Mouse (Mus musculus) forebrain, embryonic 13.5 days (tissue): ENCODE results near the gene Gucy2c. TPM values are rescaled to one million over a fixed set of nuclear protein-coding genes. Genes with fewer than 3 reads are reported as not detected.

ENCODE experiments used
- ATAC-seq: fragments of 200-750 bp; cut with Nextera tagmentation; 2 replicates; pipeline ENCODE4 v1.8.0; 2017
- H3K27ac ChIP-seq: fragments of 300-500 bp; sonication (generic); 2 replicates; pipeline ENCODE4 v1.5.1; 2015; ENCODE audit warnings: inconsistent platforms, mild to moderate bottlenecking, moderate library complexity
- H3K27me3 ChIP-seq: fragments of 300-500 bp; sonication (generic); 2 replicates; pipeline ENCODE4 v1.6.1; 2015; ENCODE audit warnings: mild to moderate bottlenecking, inconsistent platforms
- H3K36me3 ChIP-seq: fragments of 300-500 bp; sonication (generic); 2 replicates; pipeline ENCODE4 v1.6.1; 2015; ENCODE audit warnings: mild to moderate bottlenecking, inconsistent platforms; ENCODE audit not compliant: poor library complexity, severe bottlenecking
- H3K4me1 ChIP-seq: fragments of 300-500 bp; sonication (generic); 2 replicates; pipeline ENCODE4 v1.6.1; 2015; ENCODE audit warnings: inconsistent platforms
- H3K4me2 ChIP-seq: fragments of 300-500 bp; sonication (generic); 2 replicates; pipeline ENCODE4 v1.6.1; 2015; ENCODE audit warnings: inconsistent platforms, mild to moderate bottlenecking, moderate library complexity
- H3K4me3 ChIP-seq: fragments of 300-500 bp; sonication (generic); 2 replicates; pipeline ENCODE4 v1.5.1; 2015; ENCODE audit warnings: mild to moderate bottlenecking, inconsistent platforms
- H3K9ac ChIP-seq: fragments of 300-500 bp; sonication (generic); 2 replicates; pipeline ENCODE4 v1.6.1; 2015; ENCODE audit warnings: mild to moderate bottlenecking, inconsistent platforms
- H3K9me3 ChIP-seq: fragments of 300-500 bp; sonication (generic); replicated peaks from 2 replicates; pipeline ENCODE4 v1.6.1; 2016; ENCODE audit warnings: inconsistent platforms
- WGBS: fragments of 180-500 bp; shearing (Covaris S2); methylation state at CpG from one replicate; pipeline ENCODE4 v1.1.7; 2015; 5-methylcytosine and 5-hydroxymethylcytosine counted together
- microRNA-seq: library from miRNA; unstranded; fragments of <30 nt; microRNA quantifications from one replicate; pipeline ENCODE4, GENCODE M21; 2016
- polyA plus RNA-seq: library from polyadenylated mRNA; unstranded; fragments of >200 nt; fragmentation: Nextera tagmentation; extraction: Ambion mirVana; gene quantifications from 2 replicates; pipeline ENCODE4 v1.2.1, GENCODE M21; 2015

Gene Gucy2c
- polyA plus RNA-seq, 1 experiment from 2014 or later = 0.13 TPM

DNA sequence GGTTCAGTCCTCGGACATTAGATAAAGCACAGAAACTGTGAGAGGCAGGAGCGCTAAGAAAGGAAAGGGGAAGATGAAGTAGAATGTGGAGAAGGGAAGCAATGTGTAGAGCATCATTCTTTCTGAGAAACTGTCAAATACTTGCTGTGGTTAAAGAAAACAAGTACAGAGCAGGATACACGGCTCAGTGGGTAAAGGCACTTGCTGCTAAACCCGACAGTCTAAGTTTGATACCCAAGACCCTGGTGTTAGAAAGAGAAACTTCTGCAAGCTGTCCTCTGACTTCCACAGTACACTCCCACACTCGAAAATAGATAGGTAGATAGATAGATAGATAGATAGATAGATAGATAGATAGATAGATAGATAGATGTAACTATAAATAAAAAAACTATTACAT lies 128.2 kb downstream of the Gucy2c start:
- Histone ChIP-seq H3K27me3 (no peaks in the 10 kb centered on the region), H3K27ac (no peak overlapping the region), H3K9me3 (no peaks in the 10 kb centered on the region), H3K4me3 (no peak overlapping the region), H3K9ac (no peak overlapping the region), H3K36me3 (no peaks in the 10 kb centered on the region), H3K4me1 (no peaks in the 10 kb centered on the region), H3K4me2 (no peak overlapping the region)
- WGBS = 76% methylated on average over 5 of the region's 5 CpGs
- ATAC-seq = no peak

DNA sequence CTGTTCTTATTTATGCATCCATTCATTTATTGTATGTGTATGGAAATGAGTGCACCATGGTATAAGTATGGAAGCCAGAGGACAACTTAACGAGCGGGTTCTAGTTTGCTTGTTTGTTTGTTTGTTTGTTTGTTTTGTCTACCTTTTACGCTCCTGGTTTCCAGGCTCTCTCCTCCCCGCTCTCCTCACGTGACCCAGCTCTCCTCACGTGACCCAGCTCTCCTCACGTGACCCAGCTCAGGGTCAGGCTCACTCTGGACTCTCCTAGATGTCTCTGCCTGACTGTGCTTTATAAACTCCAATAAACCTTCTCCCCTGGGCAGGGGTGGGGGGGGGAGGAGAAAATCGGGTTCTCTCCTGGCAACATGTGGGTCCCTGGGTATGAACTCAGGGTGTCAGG lies 130.9 kb downstream of the Gucy2c start:
- no peaks in the 10 kb centered on the region for H3K27me3 ChIP-seq
- peaks cover 7% of the 10 kb centered on the region for H3K4me1 ChIP-seq
- WGBS = 94% methylated on average over 8 of the region's 8 CpGs
- no peak overlapping the region for H3K9ac ChIP-seq
- no peak overlapping the region for H3K4me3 ChIP-seq
- H3K4me2 ChIP-seq = no peak overlapping the region
- ATAC-seq = no peak
- no peaks in the 10 kb centered on the region for H3K36me3 ChIP-seq
- no peak overlapping the region for H3K27ac ChIP-seq
- H3K9me3 ChIP-seq = no peaks in the 10 kb centered on the region

GRCm38 (mm10) chr6:136647455-136647861 lies 134.1 kb downstream of the Gucy2c start:
- no peak for ATAC-seq
- H3K9me3 ChIP-seq = 0 out of 2 replicates have a peak, but pooled peaks cover 3% of the 10 kb centered on the region
- 81% methylated on average over 10 of the region's 10 CpGs for WGBS

More at GRCm38 (mm10) chr6:136647455-136647861, 134.1 kb downstream of the Gucy2c start:
- Histone ChIP-seq H3K27ac (no peak overlapping the region), H3K4me2 (no peak overlapping the region), H3K36me3 (no peaks in the 10 kb centered on the region), H3K9ac (no peak overlapping the region), H3K27me3 (no peaks in the 10 kb centered on the region), H3K4me1 (peaks cover 11% of the 10 kb centered on the region), H3K4me3 (no peak overlapping the region)

Small RNAs within 50 kb of the gene (microRNA-seq; reads per million reads assigned to microRNA genes)
- gene Gm44364 = not detected

Other genes starting within 250 kb of the Gucy2c start
- 0.28 and 0.33 TPM in 2 replicates for gene Plbd1, start 119.8 kb downstream of the Gucy2c start, polyA plus RNA-seq
- 0.97 and 1.2 TPM in 2 replicates for gene Hist4h4, start 22.6 kb upstream of the Gucy2c start, polyA plus RNA-seq
- 125 and 140 TPM in 2 replicates for gene H2afj, start 26.5 kb upstream of the Gucy2c start, polyA plus RNA-seq
- 0.85 and 1.9 TPM in 2 replicates for gene BC049715, start 45.9 kb upstream of the Gucy2c start, polyA plus RNA-seq
- gene Wbp11, start 46.5 kb upstream of the Gucy2c start, polyA plus RNA-seq = 94.5 and 98.8 TPM in 2 replicates
- gene Smco3, start 53.7 kb upstream of the Gucy2c start, polyA plus RNA-seq = not detected in 2 replicates
- gene Art4, start 76.0 kb upstream of the Gucy2c start, polyA plus RNA-seq = 0.08 TPM in 1 of 2 replicates, not detected in the other
- gene Mgp, start 94.1 kb upstream of the Gucy2c start, polyA plus RNA-seq = 3.0 and 3.3 TPM in 2 replicates
- gene Erp27, start 140.4 kb upstream of the Gucy2c start, polyA plus RNA-seq = 0.22 TPM in 1 of 2 replicates, not detected in the other
- 0.03 TPM in 1 of 2 replicates, not detected in the other for gene Pde6h, start 142.1 kb upstream of the Gucy2c start, polyA plus RNA-seq
- gene Arhgdib, start 160.1 kb upstream of the Gucy2c start, polyA plus RNA-seq = 11.0 and 11.5 TPM in 2 replicates